Mouse (Mus musculus): Measurements from ENCODE around the gene Gm21974.

DNA sequence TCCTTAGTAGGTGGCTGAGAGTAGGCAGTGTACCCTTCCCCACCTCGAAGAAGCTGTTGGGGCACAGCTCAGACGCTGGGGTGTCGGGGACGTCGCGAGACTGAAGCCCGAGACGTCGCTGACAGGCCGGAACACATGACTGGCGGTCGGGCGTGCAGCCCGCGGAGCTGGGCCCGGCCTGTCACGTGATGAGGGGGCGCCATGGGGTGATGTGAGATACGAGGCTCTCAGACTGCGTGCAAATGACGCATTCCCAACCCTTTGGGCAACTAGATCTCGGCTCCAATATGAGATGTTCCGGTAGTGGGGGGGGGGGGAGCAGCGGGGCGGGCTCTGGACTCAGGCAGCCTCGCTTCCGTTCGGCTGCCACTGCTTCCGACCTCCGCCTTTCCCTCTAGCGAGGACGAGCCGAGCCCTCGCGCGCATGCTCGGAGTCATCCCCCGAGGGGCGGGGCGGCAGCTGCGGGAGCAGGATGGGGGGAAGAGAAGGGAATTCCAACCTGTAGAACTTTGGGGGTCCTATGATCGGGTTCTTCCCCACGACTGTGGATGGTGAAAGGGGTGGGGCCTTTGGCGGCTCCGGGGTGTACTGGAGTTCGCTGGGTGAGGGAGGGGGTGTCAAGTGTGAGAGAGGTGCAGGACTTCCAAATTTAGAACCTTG is 53.8 kb downstream of the Gm21974 start:
- TF ChIP-seq CTCF (IDR thresholded peaks at IDR 0.05) (no peak; the same call in 1 of the 2 replicates), EP300 (IDR thresholded peaks at IDR 0.05) (peak; percentile 68; the same call in 1 of the 2 replicates)
